ENCODE assay signal across 20 mouse cellular contexts in the genomic region with DNA sequence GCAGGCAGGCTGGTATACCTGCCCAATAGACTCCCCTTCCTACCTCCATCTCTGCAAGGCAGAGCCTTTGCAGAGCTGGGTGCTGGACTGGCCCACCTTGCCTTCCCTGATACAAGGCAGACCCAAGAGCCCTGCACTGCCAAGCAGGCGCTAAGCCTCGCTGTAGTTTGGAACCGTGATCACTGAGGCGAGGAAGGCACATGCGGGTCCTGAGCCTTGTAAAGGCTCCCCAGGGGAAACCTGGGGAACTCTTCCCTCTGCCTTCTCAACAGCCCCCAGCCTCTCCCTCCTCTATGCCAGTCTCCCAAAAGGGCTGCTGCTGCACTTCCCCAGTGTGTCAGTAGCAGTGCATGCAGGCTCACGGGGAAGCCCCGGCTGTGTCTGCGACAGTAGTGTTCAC. TPM values are rescaled to one million over a fixed set of nuclear protein-coding genes. Genes with fewer than 3 reads are reported as not detected.
DNase-seq lines count a peak whose midpoint lies in the region; ATAC-seq and TF ChIP-seq lines count a peak whose summit lies in the region.
"Had no signal": no experiment of that assay in that cellular context is flagged by ENCODE, and none has a peak within 500 bp of the region (broad histone marks: within the 10 kb centered on the region; RNA-seq: fewer than 3 reads in every experiment).

No protein-coding gene starts in this region.

- WGBS in hindbrain, embryonic 10.5 days = 44% methylated on average over 8 of the region's 8 CpGs
- WGBS in hindbrain, embryonic 11.5 days = 49% methylated on average over 8 of the region's 8 CpGs
- WGBS in midbrain, embryonic 14.5 days = 28% methylated on average over 8 of the region's 8 CpGs
- 34% methylated on average over 8 of the region's 8 CpGs for WGBS in midbrain, embryonic 16.5 days
- WGBS in forebrain, postnatal 0 days = 47% methylated on average over 8 of the region's 8 CpGs
- WGBS in stomach, embryonic 16.5 days = 48% methylated on average over 8 of the region's 8 CpGs

- H3K4me3 ChIP-seq in hindbrain, embryonic 10.5 days = no peak overlapping the region
- H3K4me3 ChIP-seq in hindbrain, embryonic 11.5 days (ENCODE audit: low read depth, low read length) = no peak overlapping the region
- no peak overlapping the region for H3K4me3 ChIP-seq in midbrain, embryonic 14.5 days (replicated peaks; ENCODE audit: low read depth, low read length)
- no peak overlapping the region for H3K4me3 ChIP-seq in midbrain, embryonic 16.5 days (ENCODE audit: low read depth, low read length)
- no peak overlapping the region for H3K4me3 ChIP-seq in forebrain, postnatal 0 days (ENCODE audit: low read depth, low read length)
- no peak overlapping the region for H3K4me3 ChIP-seq in stomach, embryonic 16.5 days (replicated peaks; ENCODE audit: low read length)
- H3K4me3 ChIP-seq: embryonic facial prominence, embryonic 12.5 days; heart, adult 2 months; left cerebral cortex, adult 2 months; liver, embryonic 12.5 days had no signal

- H3K4me2 ChIP-seq in hindbrain, embryonic 11.5 days (replicated peaks; ENCODE audit: low read depth, low read length) = no peak overlapping the region
- H3K4me2 ChIP-seq in midbrain, embryonic 14.5 days (ENCODE audit: low read length) = no peak overlapping the region
- H3K4me2 ChIP-seq in midbrain, embryonic 16.5 days (ENCODE audit: low read length) = no peak overlapping the region
- H3K4me2 ChIP-seq in forebrain, postnatal 0 days (ENCODE audit: low read depth) = no peak overlapping the region
- no peak overlapping the region for H3K4me2 ChIP-seq in stomach, embryonic 16.5 days (ENCODE audit: low read depth, low read length)
- H3K4me2 ChIP-seq: embryonic facial prominence, embryonic 12.5 days; liver, embryonic 12.5 days had no signal

- no peaks in the 10 kb centered on the region for H3K9me3 ChIP-seq in hindbrain, embryonic 10.5 days
- no peaks in the 10 kb centered on the region for H3K9me3 ChIP-seq in hindbrain, embryonic 11.5 days (ENCODE audit: control insufficient read depth, low read length)
- no peaks in the 10 kb centered on the region for H3K9me3 ChIP-seq in midbrain, embryonic 14.5 days (ENCODE audit: control insufficient read depth, low read length)
- no peaks in the 10 kb centered on the region for H3K9me3 ChIP-seq in midbrain, embryonic 16.5 days (replicated peaks; ENCODE audit: control insufficient read depth, low read length, poor library complexity, severe bottlenecking)
- H3K9me3 ChIP-seq in forebrain, postnatal 0 days (ENCODE audit: low read length) = no peaks in the 10 kb centered on the region
- no peaks in the 10 kb centered on the region for H3K9me3 ChIP-seq in stomach, embryonic 16.5 days (replicated peaks; ENCODE audit: control insufficient read depth, low read length)
- H3K9me3 ChIP-seq: embryonic facial prominence, embryonic 12.5 days; liver, embryonic 12.5 days had no signal

- H3K36me3 ChIP-seq in hindbrain, embryonic 10.5 days = no peaks in the 10 kb centered on the region
- H3K36me3 ChIP-seq in hindbrain, embryonic 11.5 days (ENCODE audit: control insufficient read depth, insufficient read depth, low read length) = no peaks in the 10 kb centered on the region
- H3K36me3 ChIP-seq in midbrain, embryonic 14.5 days (ENCODE audit: control insufficient read depth, insufficient read depth, low read length) = no peaks in the 10 kb centered on the region
- H3K36me3 ChIP-seq in midbrain, embryonic 16.5 days (ENCODE audit: control insufficient read depth, insufficient read depth, low read length) = no peaks in the 10 kb centered on the region
- H3K36me3 ChIP-seq in forebrain, postnatal 0 days (ENCODE audit: insufficient read depth) = no peaks in the 10 kb centered on the region
- no peaks in the 10 kb centered on the region for H3K36me3 ChIP-seq in stomach, embryonic 16.5 days (ENCODE audit: control insufficient read depth, insufficient read depth, low read length)
- H3K36me3 ChIP-seq: embryonic facial prominence, embryonic 12.5 days; liver, embryonic 12.5 days had no signal

- peaks cover 91% of the 10 kb centered on the region for H3K4me1 ChIP-seq in hindbrain, embryonic 10.5 days (replicated peaks)
- peaks cover 3% of the 10 kb centered on the region; the same call in 1 of the 2 replicates for H3K4me1 ChIP-seq in hindbrain, embryonic 11.5 days (replicated peaks; ENCODE audit: control insufficient read depth, insufficient read depth, low read length)
- peaks cover 9% of the 10 kb centered on the region for H3K4me1 ChIP-seq in midbrain, embryonic 14.5 days (ENCODE audit: control insufficient read depth, insufficient read depth, low read length)
- peaks cover 13% of the 10 kb centered on the region; the same call in 1 of the 2 replicates for H3K4me1 ChIP-seq in midbrain, embryonic 16.5 days (ENCODE audit: control insufficient read depth, insufficient read depth, low read length)
- H3K4me1 ChIP-seq in forebrain, postnatal 0 days (ENCODE audit: insufficient read depth) = no peaks in the 10 kb centered on the region
- peaks cover 30% of the 10 kb centered on the region for H3K4me1 ChIP-seq in stomach, embryonic 16.5 days (ENCODE audit: control insufficient read depth, insufficient read depth, low read length)

- no peaks in the 10 kb centered on the region for H3K27me3 ChIP-seq in hindbrain, embryonic 10.5 days (ENCODE audit: insufficient read depth, poor library complexity, severe bottlenecking)
- H3K27me3 ChIP-seq in hindbrain, embryonic 11.5 days (ENCODE audit: control insufficient read depth, insufficient read depth, low read length) = no peaks in the 10 kb centered on the region
- H3K27me3 ChIP-seq in midbrain, embryonic 14.5 days (ENCODE audit: control insufficient read depth, insufficient read depth, low read length) = no peaks in the 10 kb centered on the region
- no peaks in the 10 kb centered on the region for H3K27me3 ChIP-seq in midbrain, embryonic 16.5 days (ENCODE audit: control insufficient read depth, insufficient read depth, low read depth, low read length)
- no peaks in the 10 kb centered on the region for H3K27me3 ChIP-seq in forebrain, postnatal 0 days (ENCODE audit: insufficient read depth, low read length)
- H3K27me3 ChIP-seq in stomach, embryonic 16.5 days (ENCODE audit: control insufficient read depth, insufficient read depth, low read length) = no peaks in the 10 kb centered on the region
- H3K27me3 ChIP-seq: embryonic facial prominence, embryonic 12.5 days had no signal

- no peak for DNase-seq in hindbrain, embryonic 10.5 days (ENCODE audit: low spot score)
- DNase-seq in hindbrain, embryonic 11.5 days (ENCODE audit: low spot score) = no peak
- no peak for DNase-seq in midbrain, embryonic 14.5 days
- DNase-seq in forebrain, postnatal 0 days = no peak
- no peak for DNase-seq in Muller cell, postnatal 12 days (ENCODE audit: inconsistent ontology term)
- DNase-seq in spleen, postnatal 4 days (ENCODE audit: low spot score in 2 of 2) = no peak
- DNase-seq: adrenal gland, adult 8-10 months; B cell, adult 2 months; cerebellum, adult 9-10 months; gastrocnemius, postnatal 25 days; heart, adult 2 months; heart, postnatal 36 days; left cerebral cortex, postnatal 4 days; lung, adult 2 months; thymus, adult 2 months had no signal

- peak overlapping the region; percentile 45; the same call in 1 of the 2 replicates for H3K27ac ChIP-seq in hindbrain, embryonic 10.5 days
- no peak overlapping the region for H3K27ac ChIP-seq in hindbrain, embryonic 11.5 days (ENCODE audit: low read depth, low read length)
- 0 out of 2 replicates have a peak overlapping the region, but pooled peaks have one; percentile 20 for H3K27ac ChIP-seq in midbrain, embryonic 14.5 days (replicated peaks; ENCODE audit: low read depth, low read length)
- no peak overlapping the region for H3K27ac ChIP-seq in midbrain, embryonic 16.5 days (ENCODE audit: low read length)
- no peak overlapping the region for H3K27ac ChIP-seq in forebrain, postnatal 0 days (ENCODE audit: low read depth, low read length)
- peak overlapping the region; percentile 36; the same call in 1 of the 2 replicates for H3K27ac ChIP-seq in stomach, embryonic 16.5 days (ENCODE audit: low read length)
- H3K27ac ChIP-seq: embryonic facial prominence, embryonic 12.5 days; heart, adult 2 months; left cerebral cortex, adult 2 months; liver, embryonic 12.5 days had no signal

- no peak for ATAC-seq in hindbrain, embryonic 11.5 days (ENCODE audit: low FRiP score)
- ATAC-seq in midbrain, embryonic 14.5 days (ENCODE audit: low FRiP score, low TSS enrichment) = no peak
- ATAC-seq in midbrain, embryonic 16.5 days = no peak
- peak; percentile 43 for ATAC-seq in forebrain, postnatal 0 days
- no peak for ATAC-seq in stomach, embryonic 16.5 days (ENCODE audit: insufficient read depth, low FRiP score)
- ATAC-seq: liver, embryonic 12.5 days had no signal

- no peak for TF ChIP-seq CTCF in forebrain, postnatal 0 days (IDR thresholded peaks at IDR 0.05; ENCODE audit: low read depth)

- no peak overlapping the region for H3K9ac ChIP-seq in hindbrain, embryonic 11.5 days (ENCODE audit: low read depth, low read length)
- no peak overlapping the region for H3K9ac ChIP-seq in midbrain, embryonic 14.5 days (replicated peaks; ENCODE audit: low read length)
- H3K9ac ChIP-seq in midbrain, embryonic 16.5 days (ENCODE audit: low read depth, low read length) = no peak overlapping the region; the same call in 1 of the 2 replicates
- H3K9ac ChIP-seq in forebrain, postnatal 0 days = no peak overlapping the region
- peak overlapping the region; percentile 37; the same call in 1 of the 2 replicates for H3K9ac ChIP-seq in stomach, embryonic 16.5 days (ENCODE audit: low read length)
- H3K9ac ChIP-seq: embryonic facial prominence, embryonic 12.5 days; liver, embryonic 12.5 days had no signal

RNA-seq across cellular contexts. Expression of a gene that starts 37.1 kb away (rescaled TPM):
- 6.6 and 7.2 TPM in 2 replicates for polyA plus RNA-seq in hindbrain, embryonic 10.5 days (2016; fragmentation: Nextera tagmentation; extraction: Ambion mirVana)
- polyA plus RNA-seq in hindbrain, embryonic 11.5 days (2014; fragmentation: Nextera tagmentation; extraction: Ambion mirVana) = 8.5 and 10.9 TPM in 2 replicates
- 16.7 and 21.0 TPM in 2 replicates for polyA plus RNA-seq in midbrain, embryonic 14.5 days (2014; fragmentation: Nextera tagmentation; extraction: Ambion mirVana)
- 13.2 and 13.4 TPM in 2 replicates for polyA plus RNA-seq in midbrain, embryonic 16.5 days (2015; fragmentation: Nextera tagmentation; extraction: Ambion mirVana)
- 29.5 and 43.7 TPM in 2 replicates for total RNA-seq in forebrain, postnatal 0 days (2014; rRNA removed)
- 7.2 and 11.8 TPM in 2 replicates for polyA plus RNA-seq in forebrain, postnatal 0 days (2015; fragmentation: Nextera tagmentation; extraction: Ambion mirVana)
- polyA plus RNA-seq in stomach, embryonic 16.5 days (2015; fragmentation: Nextera tagmentation; extraction: Ambion mirVana) = 8.9 and 9.5 TPM in 2 replicates

Comparison
In these comparisons a context has a peak if more than half of its experiments do, and no peak if none do; other contexts are left out.
1. H3K27ac ChIP-seq: peak in hindbrain, embryonic 10.5 days (single experiment), midbrain, embryonic 14.5 days (single experiment) and stomach, embryonic 16.5 days (single experiment); none in hindbrain, embryonic 11.5 days (single experiment), midbrain, embryonic 16.5 days (single experiment) and forebrain, postnatal 0 days (single experiment).